ENCODE assay signal across 8 mouse cellular contexts in the genomic region with DNA sequence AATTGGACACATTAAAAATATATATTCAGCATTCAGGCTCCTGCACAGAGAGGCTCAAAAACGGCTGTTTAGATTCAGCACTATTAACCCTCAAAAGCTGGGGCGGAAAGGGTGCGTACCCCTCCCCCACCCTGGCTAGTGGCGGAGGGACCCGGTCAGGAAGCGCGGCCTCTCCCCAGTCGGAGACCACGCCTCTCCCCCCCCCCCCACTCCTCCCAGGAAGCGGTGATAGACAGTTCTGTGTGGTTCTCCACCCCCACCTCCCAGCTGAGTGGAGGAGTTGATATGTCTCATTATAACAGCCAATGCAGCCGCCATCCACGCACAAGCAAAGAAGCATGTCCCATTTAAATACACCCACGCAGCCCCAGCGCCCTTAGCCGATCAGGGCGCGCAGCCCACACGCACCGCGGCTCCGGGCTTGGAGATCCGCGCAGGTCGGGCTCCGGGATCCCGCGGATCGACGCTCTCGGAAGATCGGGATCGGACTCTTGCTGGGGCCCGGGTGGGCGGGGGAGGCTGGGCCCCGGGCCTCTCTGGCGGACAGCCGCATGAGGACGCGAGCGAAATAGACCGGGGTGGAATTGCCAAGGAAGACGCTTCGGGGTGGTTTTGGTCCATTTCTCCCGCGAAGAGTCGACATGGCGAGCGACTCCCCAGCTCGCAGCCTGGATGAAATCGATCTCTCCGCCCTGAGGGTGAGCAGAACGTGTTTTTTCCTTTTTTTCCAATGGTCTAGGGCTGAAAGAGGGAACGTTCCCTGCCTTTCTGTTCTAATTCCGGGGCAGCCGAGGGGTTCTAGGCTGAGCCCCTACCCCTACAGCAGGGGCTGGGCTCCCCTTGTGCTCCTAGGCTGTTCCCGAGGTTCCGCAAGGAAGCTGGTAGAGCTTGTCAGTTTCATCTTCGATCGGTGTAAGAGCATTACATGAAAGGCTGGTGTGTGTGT. TPM values are rescaled to one million over a fixed set of nuclear protein-coding genes. Genes with fewer than 3 reads are reported as not detected.
DNase-seq lines count a peak whose midpoint lies in the region; ATAC-seq and TF ChIP-seq lines count a peak whose summit lies in the region.

Tnik (plus strand) TSS at position 213 of the 946 bp plus-strand sequence.

- peak; percentile 90 for ATAC-seq in embryonic facial prominence, embryonic 15.5 days (ENCODE audit: insufficient number of reproducible peaks, low FRiP score, low TSS enrichment, low read depth)
- ATAC-seq in heart, embryonic 11.5 days (replicated peaks; ENCODE audit: insufficient number of reproducible peaks, low FRiP score, low TSS enrichment) = peak; percentile 86
- ATAC-seq in liver, embryonic 11.5 days (replicated peaks; ENCODE audit: low FRiP score) = peak; percentile 94
- ATAC-seq in stomach, embryonic 14.5 days (ENCODE audit: insufficient number of reproducible peaks, insufficient read depth, low FRiP score, low read depth) = peak; percentile 88

- H3K4me2 ChIP-seq in embryonic facial prominence, embryonic 15.5 days (replicated peaks) = peak within 1 kb of the TSS; percentile 96
- peak within 1 kb of the TSS; percentile 89 for H3K4me2 ChIP-seq in heart, embryonic 11.5 days
- H3K4me2 ChIP-seq in liver, embryonic 11.5 days = peak within 1 kb of the TSS; percentile 97
- peak within 1 kb of the TSS; percentile 79 for H3K4me2 ChIP-seq in stomach, embryonic 14.5 days (replicated peaks; ENCODE audit: low read depth, low read length)

- no peaks in the 10 kb centered on the region for H3K4me1 ChIP-seq in bone marrow, adult 2 months (ENCODE audit: control insufficient read depth, insufficient read depth, low read length)
- H3K4me1 ChIP-seq in embryonic facial prominence, embryonic 15.5 days = peaks cover 12% of the 10 kb centered on the region; the same call in 1 of the 2 replicates
- H3K4me1 ChIP-seq in heart, embryonic 11.5 days (ENCODE audit: control insufficient read depth, insufficient read depth, low read length) = peaks cover 5% of the 10 kb centered on the region; the same call in 1 of the 2 replicates
- H3K4me1 ChIP-seq in liver, embryonic 11.5 days (replicated peaks; ENCODE audit: control insufficient read depth, insufficient read depth, low read length) = peaks cover 3% of the 10 kb centered on the region; the same call in 1 of the 2 replicates
- H3K4me1 ChIP-seq in stomach, embryonic 14.5 days (ENCODE audit: control insufficient read depth, insufficient read depth, low read length) = peaks cover 4% of the 10 kb centered on the region; the same call in 1 of the 2 replicates

- no peak; the same call in 1 of the 2 replicates for TF ChIP-seq POLR2A in bone marrow, adult 2 months (IDR thresholded peaks at IDR 0.05; ENCODE audit: borderline replicate concordance, control insufficient read depth, low read depth, low read length)

- peak within 1 kb of the TSS; percentile 70 for H3K4me3 ChIP-seq in bone marrow, adult 2 months (replicated peaks; ENCODE audit: control insufficient read depth, low read depth, low read length)
- peak within 1 kb of the TSS; percentile 74 for H3K4me3 ChIP-seq in embryonic facial prominence, embryonic 15.5 days (replicated peaks)
- H3K4me3 ChIP-seq in heart, embryonic 11.5 days (ENCODE audit: low read depth, low read length) = peak within 1 kb of the TSS; percentile 69
- H3K4me3 ChIP-seq in liver, embryonic 11.5 days (ENCODE audit: low read depth, low read length) = peak within 1 kb of the TSS; percentile 79
- peak within 1 kb of the TSS; percentile 75 for H3K4me3 ChIP-seq in stomach, embryonic 14.5 days (ENCODE audit: low read depth, low read length)

- H3K27me3 ChIP-seq in embryonic facial prominence, embryonic 15.5 days = no peaks in the 10 kb centered on the region
- no peaks in the 10 kb centered on the region for H3K27me3 ChIP-seq in heart, embryonic 11.5 days (ENCODE audit: control insufficient read depth, insufficient read depth, low read length)
- no peaks in the 10 kb centered on the region for H3K27me3 ChIP-seq in liver, embryonic 11.5 days (replicated peaks; ENCODE audit: control insufficient read depth, insufficient read depth, low read length)
- H3K27me3 ChIP-seq in stomach, embryonic 14.5 days (ENCODE audit: control insufficient read depth, insufficient read depth, low read length) = no peaks in the 10 kb centered on the region

- under 1% methylated on average over 59 of the region's 59 CpGs for WGBS in bone marrow, adult 2 months
- WGBS in embryonic facial prominence, embryonic 15.5 days = under 1% methylated on average over 59 of the region's 59 CpGs
- WGBS in heart, embryonic 11.5 days (ENCODE audit: insufficient replicate concordance) = under 1% methylated on average over 59 of the region's 59 CpGs
- WGBS in liver, embryonic 11.5 days = under 1% methylated on average over 59 of the region's 59 CpGs
- under 1% methylated on average over 58 of the region's 59 CpGs for WGBS in stomach, embryonic 14.5 days

- peak within 1 kb of the TSS; percentile 55; the same call in 1 of the 2 replicates for H3K27ac ChIP-seq in bone marrow, adult 2 months (ENCODE audit: control insufficient read depth, insufficient read depth, low read depth, low read length, poor library complexity)
- H3K27ac ChIP-seq in embryonic facial prominence, embryonic 15.5 days (replicated peaks) = peak within 1 kb of the TSS; percentile 74
- H3K27ac ChIP-seq in heart, embryonic 11.5 days (ENCODE audit: low read depth, low read length) = peak within 1 kb of the TSS; percentile 64
- peak within 1 kb of the TSS; percentile 67 for H3K27ac ChIP-seq in liver, embryonic 11.5 days (ENCODE audit: low read depth, low read length)
- H3K27ac ChIP-seq in stomach, embryonic 14.5 days (ENCODE audit: low read length) = peak within 1 kb of the TSS; percentile 68

- no peak for TF ChIP-seq CTCF in bone marrow, adult 2 months (IDR thresholded peaks at IDR 0.05; ENCODE audit: control insufficient read depth, insufficient read depth, low read length)

- H3K36me3 ChIP-seq in embryonic facial prominence, embryonic 15.5 days = no peaks in the 10 kb centered on the region
- no peaks in the 10 kb centered on the region for H3K36me3 ChIP-seq in heart, embryonic 11.5 days (ENCODE audit: control insufficient read depth, insufficient read depth, low read length)
- H3K36me3 ChIP-seq in liver, embryonic 11.5 days (ENCODE audit: control insufficient read depth, insufficient read depth, low read length) = no peaks in the 10 kb centered on the region
- H3K36me3 ChIP-seq in stomach, embryonic 14.5 days (ENCODE audit: control insufficient read depth, insufficient read depth, low read length) = no peaks in the 10 kb centered on the region

- peak; percentile 72 to 74 for DNase-seq in B cell, adult 2 months
- DNase-seq in kidney, postnatal 10 days = peak; percentile 79
- peak; percentile 85 for DNase-seq in liver, embryonic 11.5 days (ENCODE audit: low spot score)
- DNase-seq in naive thymus-derived CD4-positive, alpha-beta T cell, adult 2 months (ENCODE audit: low read depth) = peak; percentile 93

- no peaks in the 10 kb centered on the region for H3K9me3 ChIP-seq in embryonic facial prominence, embryonic 15.5 days (replicated peaks)
- H3K9me3 ChIP-seq in heart, embryonic 11.5 days (replicated peaks; ENCODE audit: control insufficient read depth, low read length) = no peaks in the 10 kb centered on the region
- no peaks in the 10 kb centered on the region for H3K9me3 ChIP-seq in liver, embryonic 11.5 days (ENCODE audit: control insufficient read depth, low read length)
- no peaks in the 10 kb centered on the region for H3K9me3 ChIP-seq in stomach, embryonic 14.5 days (ENCODE audit: control insufficient read depth, low read depth, low read length)

- peak within 1 kb of the TSS; percentile 64 for H3K9ac ChIP-seq in embryonic facial prominence, embryonic 15.5 days
- peak within 1 kb of the TSS; percentile 75 for H3K9ac ChIP-seq in heart, embryonic 11.5 days (ENCODE audit: low read depth, low read length)
- H3K9ac ChIP-seq in liver, embryonic 11.5 days (ENCODE audit: low read depth, low read length) = peak within 1 kb of the TSS; percentile 82
- peak within 1 kb of the TSS; percentile 71 for H3K9ac ChIP-seq in stomach, embryonic 14.5 days (replicated peaks; ENCODE audit: low read depth, low read length)

RNA-seq across cellular contexts. Expression of gene Tnik, which starts in this region (rescaled TPM):
- 7.1 and 25.8 TPM in 2 replicates for polyA plus RNA-seq in bone marrow, adult 2 months (2011; ENCODE audit: insufficient read depth, insufficient read length, low replicate concordance, missing spikeins)
- 12.9 and 15.7 TPM in 2 replicates for polyA plus RNA-seq in embryonic facial prominence, embryonic 15.5 days (2015; fragmentation: Nextera tagmentation; extraction: Ambion mirVana)
- polyA plus RNA-seq in heart, embryonic 11.5 days (2014; fragmentation: Nextera tagmentation; extraction: Ambion mirVana) = 7.6 and 7.9 TPM in 2 replicates
- polyA plus RNA-seq in liver, embryonic 11.5 days (2014; fragmentation: Nextera tagmentation; extraction: Ambion mirVana) = 10.2 and 11.8 TPM in 2 replicates
- 26.3 and 29.8 TPM in 2 replicates for polyA plus RNA-seq in stomach, embryonic 14.5 days (2014; fragmentation: Nextera tagmentation; extraction: Ambion mirVana)

Comparison
In these comparisons a context has a peak if more than half of its experiments do, and no peak if none do; other contexts are left out.
1. Peak in every context shown above with its lines: DNase-seq, ATAC-seq, H3K4me3 ChIP-seq and H3K27ac ChIP-seq.